Mouse (Mus musculus): ENCODE measurements at regions not wholly inside any gene's neighbourhood (a gene's known extent, or its start where the extent isn't known, plus 50 kb on each side); places are given as distances from the start of the nearest gene placed in this dataset.

DNA sequence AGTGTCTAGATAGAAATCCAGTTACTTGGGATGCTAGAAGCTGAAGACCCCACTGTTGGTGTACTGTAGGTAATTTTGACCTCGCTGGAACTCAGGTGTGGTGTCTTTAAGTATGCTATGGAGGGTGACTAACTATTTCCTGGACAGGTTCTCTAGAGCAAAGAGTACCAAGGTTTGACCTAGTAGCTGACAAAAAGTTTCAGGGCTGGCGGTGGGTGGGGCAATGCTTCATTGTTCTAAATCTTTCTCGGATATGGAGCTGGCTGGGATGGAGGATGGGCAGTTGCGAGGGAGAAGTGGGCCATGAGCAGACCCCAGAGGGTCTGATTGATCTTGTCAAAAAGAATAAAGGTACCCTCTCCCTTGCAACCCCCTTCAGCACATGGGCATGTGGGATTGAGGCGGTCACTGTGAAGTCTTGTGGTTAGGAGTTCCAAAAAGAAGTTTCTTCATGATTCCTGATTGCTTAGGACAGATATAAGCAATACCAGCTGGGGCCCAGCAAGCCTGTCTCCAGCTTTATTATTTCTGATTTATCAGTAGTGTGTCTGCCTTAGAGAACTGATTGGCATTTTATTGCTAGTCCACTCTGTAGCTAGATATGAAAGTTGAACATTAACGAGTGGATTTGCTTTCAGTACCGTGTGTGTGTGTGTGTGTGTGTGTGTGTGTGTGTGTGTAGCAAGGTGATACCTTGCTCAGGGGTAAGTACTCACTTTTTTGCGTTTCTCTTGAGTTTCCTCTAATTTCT, 394.9 kb downstream of the Bcl11a start:
- ATAC-seq (no peak), DNase-seq (ENCODE audit: low spot score) (no peak)
- 75% methylated on average over 8 of the region's 8 CpGs for WGBS
- H3K4me3 ChIP-seq (ENCODE audit: low read depth, low read length): no peak overlapping the region
- H3K27ac ChIP-seq (ENCODE audit: low read length): no peak overlapping the region
- H3K4me1 ChIP-seq (ENCODE audit: insufficient read depth, low read depth, low read length): no peaks in the 10 kb centered on the region
- TF ChIP-seq EP300 (IDR thresholded peaks at IDR 0.05): no peak
- TF ChIP-seq CTCF (IDR thresholded peaks at IDR 0.05): no peak
- no peaks in the 10 kb centered on the region for H3K36me3 ChIP-seq (ENCODE audit: insufficient read depth, low read length)
- no peak overlapping the region for H3K4me2 ChIP-seq (replicated peaks; ENCODE audit: low read depth, low read length)
- H3K9me3 ChIP-seq (ENCODE audit: low read length): no peaks in the 10 kb centered on the region
- no peak overlapping the region for H3K9ac ChIP-seq (replicated peaks; ENCODE audit: low read depth)
- H3K27me3 ChIP-seq (replicated peaks; ENCODE audit: insufficient read depth, low read length): no peaks in the 10 kb centered on the region

DNA sequence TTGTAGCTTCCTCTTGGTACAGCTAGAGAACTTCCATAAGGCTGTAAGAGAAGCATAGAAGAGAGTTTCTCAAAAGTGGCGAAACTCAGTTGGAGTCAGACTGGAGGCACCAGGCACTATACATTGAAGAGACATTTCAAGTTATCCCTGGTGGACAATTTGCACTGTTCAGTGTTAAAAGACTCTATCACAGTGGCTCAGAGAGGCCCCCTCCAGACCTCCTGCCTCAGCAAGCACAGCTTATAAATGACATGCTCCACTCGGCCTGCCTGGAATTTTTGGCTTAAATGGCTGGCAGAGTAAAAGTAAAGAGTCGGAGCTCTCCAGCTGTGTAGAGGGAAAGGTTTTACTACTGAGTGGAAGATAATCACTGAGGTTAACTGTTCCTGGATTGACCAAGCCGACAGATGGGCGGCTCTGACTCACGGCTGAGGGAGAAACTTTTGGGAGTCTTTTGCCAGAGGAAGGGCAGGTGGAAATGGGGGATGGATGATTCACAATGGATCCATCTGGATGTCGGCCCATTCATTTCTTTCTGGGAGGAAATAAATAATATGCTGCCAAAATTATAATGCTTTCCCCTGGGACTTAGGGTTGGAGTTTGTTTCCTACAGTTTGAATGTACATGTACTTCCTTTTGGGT, 395.6 kb downstream of the Bcl11a start:
- Histone ChIP-seq H3K4me3 (ENCODE audit: low read depth, low read length) (no peak overlapping the region), H3K27ac (ENCODE audit: low read length) (no peak overlapping the region), H3K9ac (replicated peaks; ENCODE audit: low read depth) (no peak overlapping the region), H3K9me3 (ENCODE audit: low read length) (no peaks in the 10 kb centered on the region), H3K36me3 (ENCODE audit: insufficient read depth, low read length) (no peaks in the 10 kb centered on the region), H3K4me1 (ENCODE audit: insufficient read depth, low read depth, low read length) (no peaks in the 10 kb centered on the region), H3K4me2 (replicated peaks; ENCODE audit: low read depth, low read length) (no peak overlapping the region), H3K27me3 (replicated peaks; ENCODE audit: insufficient read depth, low read length) (no peaks in the 10 kb centered on the region)
- 49% methylated on average over 7 of the region's 7 CpGs for WGBS
- DNase-seq (ENCODE audit: low spot score) (no peak), ATAC-seq (no peak)
- TF ChIP-seq CTCF (IDR thresholded peaks at IDR 0.05) (no peak), EP300 (IDR thresholded peaks at IDR 0.05) (no peak)

GRCm38 (mm10) chr11:24502722-24503424, 425.0 kb downstream of the Bcl11a start:
- Histone ChIP-seq H3K36me3 (ENCODE audit: insufficient read depth, low read length) (no peaks in the 10 kb centered on the region), H3K4me3 (ENCODE audit: low read depth, low read length) (no peak overlapping the region), H3K4me1 (ENCODE audit: insufficient read depth, low read depth, low read length) (no peaks in the 10 kb centered on the region), H3K27me3 (replicated peaks; ENCODE audit: insufficient read depth, low read length) (no peaks in the 10 kb centered on the region), H3K9ac (replicated peaks; ENCODE audit: low read depth) (no peak overlapping the region), H3K9me3 (ENCODE audit: low read length) (no peaks in the 10 kb centered on the region), H3K27ac (ENCODE audit: low read length) (no peak overlapping the region), H3K4me2 (replicated peaks; ENCODE audit: low read depth, low read length) (no peak overlapping the region)
- no peak for DNase-seq (ENCODE audit: low spot score)
- TF ChIP-seq EP300 (IDR thresholded peaks at IDR 0.05) (no peak), CTCF (IDR thresholded peaks at IDR 0.05) (no peak)
- no peak for ATAC-seq
- WGBS: 32% methylated on average over 11 of the region's 11 CpGs

GRCm38 (mm10) chr11:24515568-24515967, 437.7 kb downstream of the Bcl11a start:
- H3K9me3 ChIP-seq (ENCODE audit: low read length): no peaks in the 10 kb centered on the region
- no peaks in the 10 kb centered on the region for H3K36me3 ChIP-seq (ENCODE audit: insufficient read depth, low read length)
- H3K27me3 ChIP-seq (replicated peaks; ENCODE audit: insufficient read depth, low read length): no peaks in the 10 kb centered on the region
- DNase-seq (ENCODE audit: low spot score) (no peak), ATAC-seq (no peak)
- no peak overlapping the region for H3K27ac ChIP-seq (ENCODE audit: low read length)
- no peak overlapping the region for H3K4me3 ChIP-seq (ENCODE audit: low read depth, low read length)
- TF ChIP-seq EP300 (IDR thresholded peaks at IDR 0.05) (no peak), CTCF (IDR thresholded peaks at IDR 0.05) (no peak)
- no peaks in the 10 kb centered on the region for H3K4me1 ChIP-seq (ENCODE audit: insufficient read depth, low read depth, low read length)
- H3K9ac ChIP-seq (replicated peaks; ENCODE audit: low read depth): no peak overlapping the region
- H3K4me2 ChIP-seq (replicated peaks; ENCODE audit: low read depth, low read length): no peak overlapping the region

DNA sequence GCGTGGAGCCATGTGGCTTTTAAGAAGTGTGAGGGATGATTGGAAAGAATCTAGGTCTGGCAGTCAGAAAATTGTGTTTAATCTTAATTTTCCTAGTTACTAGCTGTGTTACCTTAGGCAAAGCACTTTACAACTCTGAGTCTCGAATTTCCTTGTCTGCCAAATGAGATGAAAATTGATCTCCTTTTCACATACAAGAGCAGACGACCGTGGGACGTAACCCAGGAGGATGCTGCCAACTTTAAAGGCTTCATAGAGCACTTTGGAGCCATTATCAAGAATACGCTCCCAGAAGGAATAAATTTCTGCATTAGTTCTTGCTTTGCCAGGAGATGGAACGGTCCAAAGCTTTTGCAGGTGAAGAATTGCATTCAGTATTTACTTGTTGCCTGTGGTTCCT, 457.6 kb downstream of the Bcl11a start:
- no peaks in the 10 kb centered on the region for H3K4me1 ChIP-seq (ENCODE audit: insufficient read depth, low read depth, low read length)
- no peaks in the 10 kb centered on the region for H3K27me3 ChIP-seq (replicated peaks; ENCODE audit: insufficient read depth, low read length)
- DNase-seq (ENCODE audit: low spot score) (no peak), ATAC-seq (no peak)
- no peaks in the 10 kb centered on the region for H3K9me3 ChIP-seq (ENCODE audit: low read length)
- H3K4me3 ChIP-seq (ENCODE audit: low read depth, low read length): no peak overlapping the region
- no peak overlapping the region for H3K9ac ChIP-seq (replicated peaks; ENCODE audit: low read depth)
- no peak overlapping the region for H3K4me2 ChIP-seq (replicated peaks; ENCODE audit: low read depth, low read length)
- 67% methylated on average over 7 of the region's 7 CpGs for WGBS
- TF ChIP-seq CTCF (IDR thresholded peaks at IDR 0.05) (no peak), EP300 (IDR thresholded peaks at IDR 0.05) (no peak)
- no peaks in the 10 kb centered on the region for H3K36me3 ChIP-seq (ENCODE audit: insufficient read depth, low read length)
- no peak overlapping the region for H3K27ac ChIP-seq (ENCODE audit: low read length)

DNA sequence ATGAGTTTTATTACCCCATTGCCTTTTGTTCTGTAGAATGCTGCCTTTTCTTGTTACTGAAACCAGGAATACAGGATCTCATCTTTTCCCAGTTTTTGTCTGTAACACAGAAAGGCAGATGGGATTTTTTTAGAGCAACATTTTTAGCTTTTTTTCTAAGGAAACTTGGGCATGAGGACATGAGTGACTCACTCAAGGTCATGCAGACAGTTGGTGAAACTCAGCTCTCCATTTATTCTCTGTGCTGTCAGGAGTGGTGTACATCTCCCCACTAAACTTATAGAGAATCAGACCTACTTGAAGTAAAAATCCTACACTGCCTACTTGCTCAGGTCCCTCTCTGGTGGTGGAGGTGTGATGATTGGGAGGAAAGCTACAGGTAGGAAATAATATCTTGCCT, 459.9 kb downstream of the Bcl11a start:
- H3K27me3 ChIP-seq (replicated peaks; ENCODE audit: insufficient read depth, low read length): no peaks in the 10 kb centered on the region
- TF ChIP-seq EP300 (IDR thresholded peaks at IDR 0.05): no peak
- TF ChIP-seq CTCF (IDR thresholded peaks at IDR 0.05): no peak
- no peak overlapping the region for H3K4me2 ChIP-seq (replicated peaks; ENCODE audit: low read depth, low read length)
- no peaks in the 10 kb centered on the region for H3K9me3 ChIP-seq (ENCODE audit: low read length)
- H3K9ac ChIP-seq (replicated peaks; ENCODE audit: low read depth): no peak overlapping the region
- no peak overlapping the region for H3K27ac ChIP-seq (ENCODE audit: low read length)
- H3K4me1 ChIP-seq (ENCODE audit: insufficient read depth, low read depth, low read length): no peaks in the 10 kb centered on the region
- no peak overlapping the region for H3K4me3 ChIP-seq (ENCODE audit: low read depth, low read length)
- ATAC-seq: no peak
- DNase-seq (ENCODE audit: low spot score): no peak
- H3K36me3 ChIP-seq (ENCODE audit: insufficient read depth, low read length): no peaks in the 10 kb centered on the region

Measured in lung, postnatal 0 days (tissue).